Mouse (Mus musculus) embryonic fibroblast, embryonic 13.5 days (primary cell): Measurements from ENCODE around the gene Tpk1.

Experiments
- CTCF ChIP-seq: IDR thresholded peaks from 2 replicates; pipeline ENCODE4 v1.5.1; 2011; ENCODE audit warnings: mild to moderate bottlenecking, control low read depth, low read length, moderate library complexity, borderline replicate concordance; ENCODE audit not compliant: insufficient read depth
- POLR2A ChIP-seq: IDR thresholded peaks from 2 replicates; pipeline ENCODE4 v1.6.1; 2011; ENCODE audit warnings: low read depth, mild to moderate bottlenecking, control low read depth, low read length, moderate library complexity

- TF ChIP-seq POLR2A: no peak
- no peak for TF ChIP-seq CTCF
These were observed 216.6 kb downstream of the Tpk1 start for GRCm38 (mm10) chr6:43449498-43449897.
